13 mouse cellular contexts compared by ENCODE assay signal in the genomic region with DNA sequence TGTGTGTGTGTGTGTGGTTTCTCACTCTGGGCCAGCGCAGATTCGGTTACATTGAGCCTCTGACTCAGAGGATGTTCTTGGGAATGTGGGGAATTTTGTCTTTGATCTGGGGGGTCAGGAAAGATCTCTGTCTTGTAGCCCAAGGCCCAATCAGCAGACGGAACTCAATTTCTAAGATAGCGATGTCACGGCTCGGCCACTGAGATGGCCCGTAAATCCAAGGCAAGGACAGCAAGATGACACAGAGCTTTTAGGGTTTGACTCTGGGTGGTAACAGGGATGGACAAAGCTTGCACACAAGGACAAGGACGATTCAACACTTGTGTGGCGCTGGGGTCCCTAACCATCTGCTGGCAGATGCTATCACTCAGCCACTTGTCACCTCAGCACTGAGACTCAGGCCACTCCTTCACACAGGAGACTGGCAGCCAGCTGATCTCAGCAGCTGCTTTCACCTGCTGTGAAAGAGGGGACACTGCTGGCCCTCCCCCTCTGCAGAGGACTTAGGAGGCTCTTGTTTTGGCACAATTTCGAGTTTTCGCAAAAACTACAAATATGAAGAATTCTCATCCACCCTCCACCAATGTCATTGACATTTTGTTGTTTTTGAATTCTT.
DNase-seq lines count a peak whose midpoint lies in the region; ATAC-seq and TF ChIP-seq lines count a peak whose summit lies in the region.
"Had no signal": no experiment of that assay in that cellular context is flagged by ENCODE, and none has a peak within 500 bp of the region (broad histone marks: within the 10 kb centered on the region; RNA-seq: fewer than 3 reads in every experiment).

No protein-coding gene starts in this region.

- H3K4me1 ChIP-seq in kidney, adult 2 months (ENCODE audit: control insufficient read depth, insufficient read depth, low read length): no peaks in the 10 kb centered on the region
- H3K4me1 ChIP-seq in neural tube, embryonic 15.5 days: no peaks in the 10 kb centered on the region
- no peaks in the 10 kb centered on the region for H3K4me1 ChIP-seq in midbrain, embryonic 11.5 days (ENCODE audit: control insufficient read depth, insufficient read depth, low read length)

- no peak overlapping the region for H3K4me2 ChIP-seq in neural tube, embryonic 15.5 days
- H3K4me2 ChIP-seq in midbrain, embryonic 11.5 days: no peak overlapping the region
- H3K4me2 ChIP-seq: neural tube, embryonic 12.5 days had no signal

- no peak overlapping the region for H3K27ac ChIP-seq in kidney, adult 2 months (ENCODE audit: insufficient read depth, low read depth, low read length)
- no peak overlapping the region for H3K27ac ChIP-seq in neural tube, embryonic 15.5 days (replicated peaks)
- no peak overlapping the region for H3K27ac ChIP-seq in midbrain, embryonic 11.5 days (ENCODE audit: low read depth, low read length)
- H3K27ac ChIP-seq: forebrain, embryonic 10.5 days; neural tube, embryonic 12.5 days had no signal

- no peak for ATAC-seq in neural tube, embryonic 15.5 days (ENCODE audit: low FRiP score)
- no peak for ATAC-seq in midbrain, embryonic 11.5 days (ENCODE audit: low FRiP score)
- ATAC-seq: forebrain, postnatal 0 days had no signal

- no peak overlapping the region for H3K9ac ChIP-seq in neural tube, embryonic 15.5 days (replicated peaks)
- no peak overlapping the region for H3K9ac ChIP-seq in midbrain, embryonic 11.5 days (ENCODE audit: low read length)
- H3K9ac ChIP-seq: forebrain, postnatal 0 days; neural tube, embryonic 12.5 days had no signal

- no peak overlapping the region for H3K4me3 ChIP-seq in kidney, adult 2 months (ENCODE audit: insufficient read depth, low read depth, low read length)
- H3K4me3 ChIP-seq in neural tube, embryonic 15.5 days (replicated peaks): no peak overlapping the region
- H3K4me3 ChIP-seq in midbrain, embryonic 11.5 days (ENCODE audit: low read depth, low read length): no peak overlapping the region
- H3K4me3 ChIP-seq: forebrain, embryonic 10.5 days; neural tube, embryonic 12.5 days had no signal

- 52% methylated on average over 11 of the region's 11 CpGs for WGBS in kidney, adult 2 months
- 59% methylated on average over 11 of the region's 11 CpGs for WGBS in neural tube, embryonic 15.5 days
- WGBS in midbrain, embryonic 11.5 days: 73% methylated on average over 11 of the region's 11 CpGs

- no peak for TF ChIP-seq POLR2A in kidney, adult 2 months (IDR thresholded peaks at IDR 0.05; ENCODE audit: low read depth, low read length)

- H3K36me3 ChIP-seq in kidney, adult 2 months (ENCODE audit: control insufficient read depth, insufficient read depth, low read length): no peaks in the 10 kb centered on the region
- H3K36me3 ChIP-seq in neural tube, embryonic 15.5 days: no peaks in the 10 kb centered on the region
- no peaks in the 10 kb centered on the region for H3K36me3 ChIP-seq in midbrain, embryonic 11.5 days (ENCODE audit: control insufficient read depth, insufficient read depth, low read length)
- H3K36me3 ChIP-seq: forebrain, embryonic 10.5 days; neural tube, embryonic 12.5 days had no signal

- peak; percentile 9 for DNase-seq in kidney, adult 2 months
- no peak for DNase-seq in kidney, adult 9 months
- peak; percentile 34 for DNase-seq in neural tube, embryonic 10.5 days (ENCODE audit: extremely low spot score, low spot score)
- DNase-seq in embryo, embryonic 11 days: peak; percentile 39
- DNase-seq in spleen, adult 18-20 months: no peak
- DNase-seq in midbrain, embryonic 11.5 days (ENCODE audit: low spot score, missing footprints): no peak
- DNase-seq: cerebellum, adult 8-10 months; forebrain, postnatal 0 days; layer of hippocampus, postnatal 36 days; thymus, postnatal 36 days had no signal

- H3K9me3 ChIP-seq in neural tube, embryonic 15.5 days (replicated peaks): no peaks in the 10 kb centered on the region
- no peaks in the 10 kb centered on the region for H3K9me3 ChIP-seq in midbrain, embryonic 11.5 days (ENCODE audit: control insufficient read depth, low read length)
- H3K9me3 ChIP-seq: forebrain, embryonic 10.5 days; neural tube, embryonic 12.5 days had no signal

- TF ChIP-seq CTCF in kidney, adult 2 months (conservative IDR thresholded peaks at IDR 0.05; ENCODE audit: insufficient read depth, insufficient read length, low read depth, low read length): no peak

- no peaks in the 10 kb centered on the region for H3K27me3 ChIP-seq in kidney, adult 2 months (replicated peaks; ENCODE audit: control insufficient read depth, insufficient read depth, low read length)
- no peaks in the 10 kb centered on the region for H3K27me3 ChIP-seq in neural tube, embryonic 15.5 days (replicated peaks)
- no peaks in the 10 kb centered on the region for H3K27me3 ChIP-seq in midbrain, embryonic 11.5 days (ENCODE audit: control insufficient read depth, insufficient read depth, low read length)
- H3K27me3 ChIP-seq: neural tube, embryonic 12.5 days had no signal

Comparison
In these comparisons a context has a peak if more than half of its experiments do, and no peak if none do; other contexts are left out.
1. DNase-seq: peak in kidney, adult 2 months (single experiment), neural tube, embryonic 10.5 days (single experiment) and embryo, embryonic 11 days (single experiment); none in kidney, adult 9 months (single experiment), spleen, adult 18-20 months (0 of 2) and midbrain, embryonic 11.5 days (single experiment).